Mouse (Mus musculus) common myeloid progenitor, adult 5-6 weeks (primary cell): Measurements from ENCODE around the gene Pgbd5. TPM values are rescaled to one million over a fixed set of nuclear protein-coding genes. Genes with fewer than 3 reads are reported as not detected.

Experiments used
- ATAC-seq: replicated peaks from 2 replicates; pipeline ENCODE4 v1.8.0; 2016; ENCODE audit warnings: low read depth, mild to moderate bottlenecking, moderate TSS enrichment, inconsistent platforms; ENCODE audit not compliant: poor library complexity, severe bottlenecking
- total RNA-seq: library from RNA; stranded (forward); fragments of 200-1000, 187-1606 nt; gene quantifications from 2 replicates; pipeline ENCODE4 v1.2.3, GENCODE M21; 2017

The Pgbd5 gene
- total RNA-seq: not detected in 2 replicates

DNA sequence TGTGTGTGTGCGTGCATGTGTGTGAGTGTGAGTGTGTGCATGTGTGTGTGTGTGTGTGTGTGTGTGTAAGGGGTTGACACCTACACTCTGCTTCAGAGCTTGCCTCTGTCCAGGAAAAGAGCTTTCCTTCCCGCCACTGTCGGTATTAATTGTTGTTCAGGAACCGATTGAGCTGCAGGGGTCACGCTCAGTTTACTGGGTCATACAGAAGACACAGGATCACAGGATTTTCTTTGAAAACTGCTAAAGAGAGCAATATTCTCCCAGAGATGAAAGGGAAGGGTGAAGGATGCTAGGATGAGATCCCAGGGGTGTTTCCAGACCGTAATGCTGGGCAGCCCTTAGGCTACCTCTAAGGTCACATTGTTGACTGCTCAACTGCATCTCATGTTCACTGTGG, at the start of gene Pgbd5:
TSS of gene Pgbd5 (minus strand) at position 101 of the 400 bp plus-strand sequence.
- no peak for ATAC-seq

DNA sequence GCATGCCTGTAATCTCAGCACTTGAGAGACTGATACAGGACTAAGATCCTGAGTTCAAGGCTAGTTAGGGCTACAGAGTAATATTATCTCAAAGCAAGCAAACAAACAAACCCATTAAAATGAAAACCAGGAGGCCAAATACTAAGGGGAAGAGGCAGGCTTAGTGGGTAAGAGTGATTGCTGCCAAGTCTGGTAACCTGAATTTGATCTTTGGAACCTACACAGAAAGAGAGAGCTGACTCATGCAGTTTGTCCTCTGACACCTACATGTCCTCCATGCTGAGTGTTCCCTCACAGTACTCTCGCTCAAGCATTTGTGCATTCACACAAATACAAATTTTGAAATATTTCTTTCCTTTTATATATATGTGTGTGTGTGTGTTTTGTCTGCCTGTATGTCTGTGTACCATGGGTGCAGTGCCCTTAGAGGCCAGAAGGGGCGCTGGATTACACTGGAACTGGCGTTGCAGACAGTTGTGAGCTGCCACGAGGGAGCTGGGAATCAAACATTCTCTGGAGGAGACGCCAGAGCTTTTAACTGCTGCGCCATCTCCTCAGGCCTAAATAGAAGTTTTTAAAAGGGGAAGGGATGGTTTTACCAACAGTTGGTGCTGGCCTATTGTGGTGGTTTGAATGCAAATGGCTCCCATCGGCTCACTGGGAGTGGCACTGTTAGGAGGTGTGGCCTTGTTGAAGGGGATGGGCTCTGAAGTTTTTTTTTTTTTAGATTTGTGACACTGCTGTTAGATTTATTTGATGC, 44.1 kb upstream of the Pgbd5 start:
- ATAC-seq: no peak

DNA sequence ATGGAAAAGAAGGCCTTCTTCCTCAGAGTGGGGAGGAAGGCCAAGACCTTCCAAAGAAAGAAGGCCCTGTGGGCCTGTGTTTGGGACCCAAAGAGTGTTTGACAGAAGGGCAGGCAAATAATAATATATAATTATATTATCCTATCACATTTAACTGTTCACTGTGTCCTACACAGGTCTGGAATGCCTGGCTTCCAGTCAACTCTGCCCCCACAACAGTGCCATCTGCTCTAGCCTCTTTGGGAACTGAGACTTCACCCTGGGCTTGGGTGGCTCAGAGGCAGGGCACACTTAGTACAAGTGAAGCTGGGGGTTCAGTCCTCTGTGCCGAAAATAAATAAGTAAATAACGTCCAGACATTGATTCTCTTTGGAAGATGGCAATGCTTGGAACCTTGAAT, 43.3 kb upstream of the Pgbd5 start:
- ATAC-seq: no peak

DNA sequence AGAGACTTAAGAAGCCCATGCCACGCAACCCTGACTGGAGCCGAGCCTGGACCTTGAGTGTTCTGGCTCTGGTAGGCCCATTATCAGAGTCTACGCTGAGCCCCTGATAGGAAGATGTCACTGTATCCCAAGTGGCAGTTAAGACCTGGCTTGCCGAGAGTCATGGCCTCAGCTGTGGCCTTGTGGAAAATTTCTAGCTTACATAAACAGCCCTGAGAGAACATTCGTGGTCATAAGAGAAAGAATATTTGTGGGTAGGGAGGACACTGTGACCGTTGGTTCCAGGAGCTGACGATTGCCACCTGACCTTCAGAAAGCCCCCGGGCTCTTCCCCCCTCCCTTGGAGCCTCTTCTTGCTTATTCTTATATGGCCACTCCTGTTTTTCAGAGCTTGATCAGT, 40.9 kb upstream of the Pgbd5 start:
- ATAC-seq: no peak

DNA sequence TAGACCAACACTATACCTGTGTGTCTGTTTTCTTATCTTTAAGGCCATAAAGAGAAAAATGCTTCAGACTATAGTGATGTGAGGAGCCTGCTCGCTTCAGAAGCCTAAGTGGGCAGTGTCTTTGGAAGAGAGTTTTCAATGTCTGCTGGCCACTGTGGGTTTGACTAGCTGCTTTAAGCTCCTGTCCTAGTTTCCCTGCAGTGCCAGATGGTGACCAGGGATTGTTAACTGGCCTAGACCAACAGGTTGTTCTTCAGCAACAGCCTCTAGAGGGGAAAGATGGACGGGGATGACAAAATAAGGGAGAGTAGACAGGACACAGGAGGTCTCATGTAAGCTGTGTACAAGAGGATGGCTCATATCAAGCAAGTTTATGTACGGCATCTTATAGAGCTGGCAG, 39.8 kb upstream of the Pgbd5 start:
- ATAC-seq: no peak

DNA sequence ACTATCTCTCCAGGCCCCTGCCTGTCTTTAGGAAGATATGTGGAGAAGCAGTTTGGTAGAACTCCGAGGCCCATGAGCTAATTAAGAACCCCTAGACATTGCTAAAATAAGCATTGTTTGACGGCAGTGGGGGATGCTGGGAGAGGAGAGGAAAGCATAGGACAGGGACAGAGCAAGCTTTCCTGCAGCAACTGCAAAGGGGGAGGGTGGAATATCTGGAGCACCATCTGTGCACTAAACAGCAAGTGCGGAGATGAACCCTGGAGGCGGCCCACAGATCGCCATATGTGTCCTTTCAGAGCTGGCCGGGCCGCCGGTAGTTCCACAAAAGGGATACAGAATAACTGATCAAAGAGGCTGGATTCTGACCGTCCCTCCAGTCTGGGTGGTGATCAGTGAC, 37.2 kb upstream of the Pgbd5 start:
- no peak for ATAC-seq

DNA sequence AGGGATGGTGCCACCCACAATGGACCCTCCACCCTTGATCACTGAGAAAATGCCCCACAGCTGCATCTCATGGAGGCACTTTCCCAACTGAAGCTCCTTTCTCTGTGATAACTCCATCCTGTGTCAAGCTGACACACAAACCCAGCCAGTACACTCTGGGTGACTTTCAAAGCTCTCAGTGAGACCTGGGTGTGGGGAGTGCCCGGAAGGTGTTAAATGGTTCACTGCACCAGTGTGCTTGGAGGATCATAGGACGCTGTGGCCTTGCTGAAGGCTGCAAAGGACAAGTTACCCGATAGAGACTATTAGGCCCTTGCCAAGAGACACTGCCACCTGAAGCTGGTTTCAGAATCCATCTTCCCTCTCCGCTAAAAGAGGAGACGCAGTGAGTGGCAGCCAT, 36.2 kb upstream of the Pgbd5 start:
- ATAC-seq: no peak

DNA sequence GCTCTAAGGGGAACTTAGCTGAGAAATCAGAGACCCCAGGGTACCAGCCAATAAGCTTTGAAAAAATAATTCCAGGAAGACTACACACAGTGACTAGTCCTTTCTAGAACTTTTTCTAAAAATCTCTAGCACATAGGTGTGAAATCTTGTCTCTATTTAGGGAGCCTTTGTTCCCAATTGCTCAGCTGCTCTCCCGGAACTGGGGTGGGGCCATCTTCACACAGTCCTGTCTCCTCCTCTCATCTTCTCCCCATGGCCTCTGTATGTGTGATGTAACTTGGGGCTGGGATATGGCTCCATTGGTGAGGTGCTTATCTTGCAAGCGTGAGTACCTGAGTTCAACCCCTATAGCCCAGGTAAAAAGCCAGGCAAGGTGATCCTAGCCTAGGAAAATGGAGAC, 25.2 kb upstream of the Pgbd5 start:
- no peak for ATAC-seq

DNA sequence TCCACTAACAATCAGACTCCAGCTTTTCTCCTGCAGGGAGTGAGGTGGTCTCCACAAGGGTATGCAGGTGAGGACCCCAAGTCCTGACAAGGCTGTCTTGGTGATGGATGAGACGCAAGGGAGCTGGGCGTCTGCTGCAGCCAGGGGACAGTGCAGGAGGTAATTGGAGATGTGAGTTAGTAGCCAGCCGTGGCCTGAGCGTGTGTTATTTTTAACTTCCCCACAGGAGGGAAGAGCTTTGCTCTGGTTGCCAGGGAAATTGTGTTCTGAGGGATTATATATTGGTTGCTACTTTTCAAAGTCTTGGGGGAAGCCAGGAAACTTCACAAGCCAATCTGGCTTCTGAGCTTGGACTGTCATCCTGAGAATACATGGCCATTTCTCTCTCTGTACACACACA, 23.7 kb upstream of the Pgbd5 start:
- ATAC-seq: no peak

DNA sequence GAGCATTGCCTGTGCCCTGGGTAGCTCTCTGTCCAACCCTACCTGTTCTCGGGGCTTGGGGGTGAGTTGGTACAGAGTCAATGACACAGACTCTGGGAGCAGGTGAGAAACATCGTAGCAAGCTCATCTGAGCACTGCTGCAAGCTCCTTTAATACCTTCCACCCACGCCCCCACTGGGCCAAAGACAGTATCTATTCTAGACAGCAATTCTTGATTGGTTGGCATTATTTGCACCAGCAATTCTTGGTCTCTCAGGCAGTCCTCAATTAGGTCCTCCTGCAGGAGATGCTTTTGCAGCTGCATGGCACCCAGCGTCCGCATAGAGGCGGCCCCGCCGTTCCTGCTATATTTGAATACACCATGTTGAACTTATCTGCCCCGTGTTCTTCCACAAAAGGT, 22.7 kb upstream of the Pgbd5 start:
- no peak for ATAC-seq

DNA sequence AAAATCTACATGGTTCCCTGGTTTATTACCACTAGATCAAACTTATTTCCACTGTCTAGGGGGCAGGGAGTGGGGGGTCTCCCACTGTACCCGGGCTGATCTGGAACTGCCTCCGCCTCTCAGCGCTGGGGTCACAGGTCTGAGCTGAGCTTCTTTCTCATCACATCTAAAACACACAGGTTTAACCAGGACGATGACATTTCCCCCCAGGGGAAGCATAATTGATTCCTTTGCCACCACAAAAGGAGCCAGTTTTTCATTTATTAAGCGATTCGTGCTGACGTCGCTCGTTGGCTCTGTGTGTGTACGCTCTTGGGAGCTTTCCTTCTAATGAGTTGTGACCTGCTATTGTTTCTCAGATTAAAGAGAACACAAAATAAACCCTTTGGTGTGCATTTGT, 21.6 kb upstream of the Pgbd5 start:
- ATAC-seq: no peak

DNA sequence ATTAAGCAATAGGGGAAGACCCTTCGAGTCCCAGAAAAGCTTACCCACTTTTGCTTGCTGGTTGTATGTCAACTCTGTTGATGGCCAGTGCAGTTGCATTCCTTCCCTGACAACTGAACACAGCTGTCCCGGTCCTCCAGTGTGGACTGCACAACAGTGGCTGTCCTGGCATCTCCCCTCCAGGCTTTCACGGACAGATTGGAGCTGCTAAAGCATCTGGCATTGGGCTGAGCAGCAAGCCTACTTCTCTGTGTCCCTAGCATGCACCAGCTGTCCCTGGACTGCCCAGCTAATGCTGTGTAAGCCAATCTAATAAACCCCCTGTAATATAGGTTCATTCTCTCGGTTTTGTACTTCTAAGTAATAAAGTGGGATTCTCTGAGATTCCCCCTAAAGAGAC, 21.2 kb upstream of the Pgbd5 start:
- no peak for ATAC-seq

DNA sequence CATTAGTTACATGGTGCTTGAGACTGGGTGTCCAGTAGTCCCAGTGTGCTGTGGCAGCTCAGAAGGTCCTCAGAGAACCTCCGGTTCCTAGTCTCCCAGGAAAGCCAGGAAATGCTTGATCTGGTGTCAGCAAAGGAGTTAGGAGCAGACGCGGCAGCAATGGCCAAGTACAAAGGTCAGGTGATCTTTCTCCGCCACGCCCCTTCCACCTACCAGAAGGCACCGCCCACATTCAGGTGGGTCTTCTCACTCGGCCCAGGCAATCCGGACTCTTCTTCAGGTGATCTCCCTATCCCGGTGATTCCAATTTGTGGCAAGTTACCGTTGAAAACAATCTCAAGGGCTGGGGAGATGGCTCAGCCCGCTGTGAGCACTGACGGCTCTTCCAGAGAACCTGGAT, 20.2 kb upstream of the Pgbd5 start:
- no peak for ATAC-seq

DNA sequence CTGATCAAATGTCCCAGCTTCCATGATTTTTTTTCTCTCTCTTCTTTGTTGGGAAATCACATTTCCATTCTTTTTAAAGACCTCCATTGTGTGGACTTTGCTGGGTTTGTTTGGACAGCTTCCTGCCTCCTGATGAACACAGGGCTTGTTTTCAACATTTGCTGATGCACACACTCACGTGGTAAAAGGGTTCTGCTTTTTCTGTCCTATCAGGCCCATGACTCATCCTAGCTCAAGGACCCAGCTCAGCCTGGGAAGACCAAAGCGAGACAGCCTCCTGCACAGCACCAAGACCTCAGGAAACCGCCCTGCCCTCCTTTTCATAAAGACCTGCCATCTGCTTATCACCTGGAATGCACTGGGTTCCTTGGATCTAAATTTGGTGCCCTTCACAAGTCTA, 15.9 kb upstream of the Pgbd5 start:
- no peak for ATAC-seq

DNA sequence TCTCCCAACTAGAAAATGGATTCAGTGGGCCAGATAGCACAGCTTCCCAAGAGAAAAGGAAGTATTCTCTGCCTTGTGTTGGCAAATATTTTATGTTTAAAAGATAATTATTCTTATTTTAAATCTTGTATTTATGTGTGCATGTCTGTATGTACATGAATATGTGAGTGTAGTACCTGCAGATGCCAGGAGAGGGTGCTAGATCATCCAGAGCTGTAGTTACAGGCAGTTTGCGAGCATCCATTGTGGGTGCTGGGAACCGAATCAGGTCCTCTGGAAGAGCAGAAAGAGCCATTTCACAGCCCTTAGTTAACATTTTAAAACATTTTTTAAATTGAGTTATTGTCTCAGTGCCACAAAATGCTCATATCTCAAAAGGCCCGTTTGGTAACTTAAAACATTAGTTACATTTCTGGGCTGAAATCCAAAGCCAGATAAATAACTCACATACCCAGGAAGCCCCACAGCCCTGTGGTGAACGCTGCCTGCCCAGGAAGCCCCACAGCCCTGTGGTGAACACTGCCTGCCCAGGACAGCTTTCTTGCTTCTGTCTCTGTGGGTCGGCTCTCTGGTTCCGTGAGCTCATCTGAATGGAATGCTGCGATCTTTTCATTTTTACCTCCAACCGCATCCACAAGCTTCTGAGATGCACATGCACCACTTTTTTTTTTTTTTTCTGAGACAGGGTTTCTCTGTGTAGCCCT, 10.9 kb upstream of the Pgbd5 start:
- ATAC-seq: no peak

DNA sequence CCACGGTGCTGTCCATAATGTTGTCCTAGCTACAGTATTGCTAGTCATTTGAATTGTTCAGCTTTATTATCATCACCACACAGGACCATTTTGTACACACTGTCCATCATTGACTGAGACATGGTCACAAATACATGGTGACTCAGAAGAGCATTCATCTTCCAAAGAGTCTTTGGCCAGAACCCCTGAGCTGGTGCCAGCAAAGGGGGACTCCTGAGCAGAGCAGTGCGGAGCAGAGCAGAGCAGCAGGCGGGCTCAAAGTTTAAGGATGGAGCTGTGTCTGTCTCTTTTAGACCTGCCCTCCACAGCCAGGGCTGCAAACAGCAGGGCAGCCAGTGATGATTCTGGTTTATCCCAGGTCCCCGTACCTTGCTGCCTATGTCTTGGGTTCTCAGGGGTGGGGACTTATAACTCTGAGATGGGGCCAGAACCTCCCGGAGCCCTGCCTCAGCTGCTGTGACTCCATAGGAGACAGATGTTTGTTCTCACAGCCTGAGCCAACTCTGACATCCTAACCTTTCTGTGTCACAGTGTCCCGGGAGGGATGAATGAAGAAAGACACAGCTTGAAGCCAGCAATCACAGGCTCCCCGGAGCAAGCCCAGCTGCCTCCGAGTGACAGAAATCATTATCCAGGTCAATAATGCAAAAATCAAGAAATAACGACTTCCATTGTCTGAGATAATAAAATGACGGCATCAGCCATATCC, 9.7 kb upstream of the Pgbd5 start:
- no peak for ATAC-seq

DNA sequence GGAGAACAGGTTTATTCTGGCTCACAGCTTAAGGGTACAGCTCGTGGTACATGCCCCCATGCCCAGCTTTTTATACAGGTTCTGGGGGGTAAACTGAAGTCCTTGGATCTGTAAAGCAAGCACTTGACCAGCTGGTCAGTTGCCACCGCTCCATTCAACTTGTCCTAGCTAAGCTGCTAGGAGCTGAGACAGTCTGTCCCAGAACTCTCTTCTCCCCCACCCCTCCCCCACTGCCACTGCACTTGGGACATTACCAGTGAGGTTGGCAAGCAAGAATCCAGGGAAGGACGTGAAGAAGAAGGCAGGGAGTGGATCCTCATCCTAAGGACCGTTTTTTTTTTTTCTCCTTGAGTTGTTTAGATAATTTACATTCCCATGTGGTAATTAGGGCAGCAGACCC, 2.7 kb downstream of the Pgbd5 start:
- ATAC-seq: no peak

DNA sequence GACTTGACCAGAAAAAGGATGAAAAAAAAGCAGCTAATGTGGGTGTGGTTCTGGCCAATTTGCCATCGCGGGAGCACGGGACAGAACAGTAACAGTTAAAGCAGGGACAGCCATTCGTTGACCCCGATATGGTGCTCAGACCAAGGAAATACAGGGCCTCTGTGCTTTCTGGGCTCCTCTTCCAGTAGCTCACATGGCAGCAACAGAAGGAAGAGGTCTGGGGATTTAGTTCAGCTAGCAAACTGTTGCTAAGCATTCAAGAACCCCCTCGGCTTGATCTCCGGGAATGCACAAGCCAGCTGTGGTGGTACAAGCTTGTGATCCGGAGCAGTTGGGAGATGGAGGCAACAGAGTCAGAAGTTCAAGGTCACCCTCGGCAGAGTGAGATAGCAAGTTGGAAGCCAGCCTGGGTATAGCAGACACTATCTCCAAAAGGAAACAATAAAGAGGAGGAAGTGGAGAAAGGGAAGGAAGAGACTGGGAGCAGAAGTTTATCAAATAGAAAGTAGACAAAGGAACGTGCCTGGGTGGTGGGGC, 3.7 kb downstream of the Pgbd5 start:
- no peak for ATAC-seq

DNA sequence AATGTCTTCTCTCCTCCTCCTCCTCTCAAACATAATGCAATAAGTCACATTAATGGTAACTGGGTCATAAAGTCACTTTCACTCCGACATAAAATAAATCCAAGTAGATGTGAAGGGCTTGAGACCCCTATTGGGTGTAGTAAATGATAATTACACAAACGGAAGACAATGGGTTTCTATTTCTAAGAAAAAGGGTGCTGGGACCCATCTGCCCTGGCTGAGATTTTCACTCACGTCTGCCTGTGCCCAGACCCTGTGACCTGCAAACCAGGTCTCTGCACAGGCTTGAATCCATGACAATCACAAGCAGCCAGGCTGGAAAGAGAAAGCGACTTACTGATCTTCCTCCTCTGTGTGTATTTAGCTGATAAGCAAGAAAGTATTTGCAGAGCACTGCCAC, 4.3 kb downstream of the Pgbd5 start:
- ATAC-seq: no peak

DNA sequence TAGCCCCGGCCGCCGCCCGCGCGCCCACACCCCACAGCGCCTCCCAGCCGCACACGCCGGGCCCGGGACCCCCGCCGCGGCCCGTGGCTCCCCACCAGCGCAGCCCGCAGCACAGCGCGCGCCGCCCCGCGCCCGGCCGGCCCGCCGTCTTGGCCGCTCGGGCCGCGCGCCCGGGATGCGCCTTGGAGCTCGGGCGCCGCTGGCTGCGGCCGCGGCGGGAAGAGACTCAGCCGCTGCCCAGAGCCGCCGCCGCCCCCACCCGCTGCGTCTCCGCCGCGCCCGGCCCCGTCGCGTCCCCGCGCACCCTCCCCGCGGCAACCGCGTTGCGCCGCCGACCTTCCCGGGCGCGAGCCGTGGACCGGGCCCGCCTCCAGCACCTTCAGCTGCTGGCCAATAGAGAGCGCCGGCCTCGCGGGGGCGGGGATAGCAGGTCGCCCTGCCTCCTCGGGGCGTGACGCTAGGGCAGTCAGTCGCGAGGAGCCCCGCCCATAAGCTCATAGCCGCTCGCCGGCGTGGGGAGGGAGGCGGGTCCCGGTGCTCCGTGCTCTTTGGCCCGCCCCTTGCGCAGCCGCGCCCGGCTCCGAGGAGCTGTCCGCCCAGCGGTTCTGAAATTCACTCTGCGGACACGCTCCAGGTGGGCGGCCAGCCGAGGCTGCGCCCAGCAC, 5.2 kb downstream of the Pgbd5 start:
- ATAC-seq: peak; percentile 99
